32 mouse cellular contexts compared by ENCODE assay signal in the genomic region with DNA sequence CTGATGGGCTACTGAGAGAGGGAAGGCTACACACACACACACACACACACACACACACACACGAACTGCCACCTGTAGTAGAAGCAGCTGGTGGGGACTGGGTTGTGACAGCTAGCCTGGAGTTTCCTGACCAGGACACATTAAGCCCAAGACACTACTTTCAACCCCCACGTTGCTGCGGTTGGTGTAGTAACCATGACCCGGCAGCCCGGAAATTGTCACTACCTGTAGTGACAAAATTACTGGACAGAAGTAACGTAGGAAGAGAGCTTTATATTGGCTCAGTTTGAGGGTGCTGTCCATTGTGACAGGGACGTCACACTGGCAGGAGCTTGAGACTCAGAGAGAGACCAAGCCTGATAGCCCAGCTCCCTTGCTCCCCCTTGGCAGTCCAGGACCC. TPM values are rescaled to one million over a fixed set of nuclear protein-coding genes. Genes with fewer than 3 reads are reported as not detected.
DNase-seq lines count a peak whose midpoint lies in the region; ATAC-seq and TF ChIP-seq lines count a peak whose summit lies in the region.
"Had no signal": no experiment of that assay in that cellular context is flagged by ENCODE, and none has a peak within 500 bp of the region (broad histone marks: within the 10 kb centered on the region; RNA-seq: fewer than 3 reads in every experiment).

No protein-coding gene starts in this region.

- ATAC-seq in megakaryocyte progenitor cell, adult 5-6 weeks (replicated peaks; ENCODE audit: poor library complexity): peak; percentile 32
- ATAC-seq: activated CD4-positive, CD25-positive, alpha-beta regulatory T cell, adult 4 months; CD4-positive, CD25-positive, alpha-beta regulatory T cell, adult 4 months; forebrain, embryonic 14.5 days; forebrain, embryonic 16.5 days; Patski had no signal

- H3K27ac ChIP-seq in bone marrow, adult 2 months (ENCODE audit: control insufficient read depth, insufficient read depth, low read depth, low read length, poor library complexity): peak overlapping the region; percentile 73
- H3K27ac ChIP-seq in midbrain, embryonic 10.5 days (replicated peaks): no peak overlapping the region
- H3K27ac ChIP-seq: embryonic facial prominence, embryonic 13.5 days; embryonic facial prominence, embryonic 15.5 days; forebrain, embryonic 10.5 days; forebrain, embryonic 12.5 days had no signal

- 46% methylated on average over 7 of the region's 7 CpGs for WGBS in bone marrow, adult 2 months
- WGBS in midbrain, embryonic 10.5 days: 84% methylated on average over 7 of the region's 7 CpGs

- no peak for DNase-seq in midbrain, embryonic 10.5 days (ENCODE audit: low spot score)
- no peak for DNase-seq in thymus, adult 18-20 months
- DNase-seq in frontal cortex, postnatal 36 days (ENCODE audit: low spot score in 2 of 2): no peak
- DNase-seq: adrenal gland, adult 8-10 months; adrenal gland, postnatal 14 days; adrenal gland, postnatal 36 days; B cell, adult 2 months; cerebellum, adult 11 months; cerebellum, adult 18-20 months; cerebellum, adult 8-10 months; cerebellum, adult 9-11 months; cerebellum, postnatal 14 days; cerebellum, postnatal 36 days; embryo, embryonic 11 days had no signal

- no peaks in the 10 kb centered on the region; the same call in 1 of the 2 replicates for H3K4me1 ChIP-seq in bone marrow, adult 2 months (ENCODE audit: control insufficient read depth, insufficient read depth, low read length)
- H3K4me1 ChIP-seq in midbrain, embryonic 10.5 days: peaks cover 22% of the 10 kb centered on the region

- no peak for TF ChIP-seq CTCF in bone marrow, adult 2 months (IDR thresholded peaks at IDR 0.05; ENCODE audit: control insufficient read depth, insufficient read depth, low read length)

- H3K36me3 ChIP-seq in midbrain, embryonic 10.5 days: no peaks in the 10 kb centered on the region
- H3K36me3 ChIP-seq: embryonic facial prominence, embryonic 13.5 days; embryonic facial prominence, embryonic 15.5 days; forebrain, embryonic 10.5 days; forebrain, embryonic 12.5 days; G1E had no signal

- no peaks in the 10 kb centered on the region for H3K9me3 ChIP-seq in midbrain, embryonic 10.5 days (replicated peaks)
- H3K9me3 ChIP-seq: embryonic facial prominence, embryonic 13.5 days; embryonic facial prominence, embryonic 15.5 days; forebrain, embryonic 10.5 days; forebrain, embryonic 12.5 days; G1E had no signal

- H3K4me3 ChIP-seq in bone marrow, adult 2 months (replicated peaks; ENCODE audit: control insufficient read depth, low read depth, low read length): no peak overlapping the region
- H3K4me3 ChIP-seq in midbrain, embryonic 10.5 days: no peak overlapping the region
- H3K4me3 ChIP-seq: embryonic facial prominence, embryonic 13.5 days; embryonic facial prominence, embryonic 15.5 days; erythroblast, embryonic 14.5 days; forebrain, embryonic 10.5 days; forebrain, embryonic 12.5 days had no signal

- TF ChIP-seq POLR2A in bone marrow, adult 2 months (IDR thresholded peaks at IDR 0.05; ENCODE audit: borderline replicate concordance, control insufficient read depth, low read depth, low read length): no peak

- H3K27me3 ChIP-seq in midbrain, embryonic 10.5 days (ENCODE audit: low read depth, poor library complexity, severe bottlenecking): peaks cover 11% of the 10 kb centered on the region
- H3K27me3 ChIP-seq: embryonic facial prominence, embryonic 13.5 days; embryonic facial prominence, embryonic 15.5 days; Patski had no signal

RNA-seq across cellular contexts. Expression of a gene that starts 14.1 kb away (rescaled TPM):
- 0.67 TPM in 1 of 2 replicates, not detected in the other for polyA plus RNA-seq in bone marrow, adult 2 months (2011; ENCODE audit: insufficient read depth, insufficient read length, low replicate concordance, missing spikeins)
- 0.02 and 0.10 TPM in 2 replicates for total RNA-seq in megakaryocyte progenitor cell, adult 5-6 weeks (2015)
- total RNA-seq in megakaryocyte progenitor cell, adult 5-6 weeks (2017): 0.14 TPM in 1 of 2 replicates, not detected in the other
- not detected in 2 replicates for polyA plus RNA-seq in midbrain, embryonic 10.5 days (2016; fragmentation: Nextera tagmentation; extraction: Ambion mirVana)
- total RNA-seq: CH12.LX; common myeloid progenitor, adult 5-6 weeks; G1E had no signal
- polyA plus RNA-seq: activated CD4-positive, CD25-positive, alpha-beta regulatory T cell, adult 4 months; brain, embryonic 14.5 days; CD4-positive, CD25-positive, alpha-beta regulatory T cell, adult 4 months; embryonic facial prominence, embryonic 11.5 days; erythroblast, embryonic 14.5 days; forebrain, embryonic 10.5 days; forebrain, embryonic 12.5 days; forebrain, embryonic 14.5 days; forebrain, embryonic 16.5 days; G1E; Patski had no signal

RNA-seq across cellular contexts. Expression of a gene that starts 42.8 kb away (rescaled TPM):
- 0.29 TPM in 1 of 2 replicates, not detected in the other for polyA plus RNA-seq in bone marrow, adult 2 months (2011; ENCODE audit: insufficient read depth, insufficient read length, low replicate concordance, missing spikeins)
- 0.66 and 1.4 TPM in 2 replicates for total RNA-seq in megakaryocyte progenitor cell, adult 5-6 weeks (2015)
- 0.96 and 1.1 TPM in 2 replicates for total RNA-seq in megakaryocyte progenitor cell, adult 5-6 weeks (2017)
- 0.11 and 0.26 TPM in 2 replicates for polyA plus RNA-seq in midbrain, embryonic 10.5 days (2016; fragmentation: Nextera tagmentation; extraction: Ambion mirVana)
- total RNA-seq: adrenal gland, adult 18-20 months; adrenal gland, postnatal 14 days; adrenal gland, postnatal 36 days had no signal
- polyA plus RNA-seq: erythroblast, embryonic 14.5 days; G1E had no signal
